Mouse (Mus musculus): ENCODE data around the gene BC030870.

- TF ChIP-seq POLR2A (IDR thresholded peaks at IDR 0.05; ENCODE audit: extremely low read depth, insufficient read depth, low read length) (no peak), CTCF (IDR thresholded peaks at IDR 0.05; ENCODE audit: extremely low read depth, insufficient read depth, low read length) (no peak)
Measured at GRCm38 (mm10) chr8:65065622-65066021, 63.7 kb downstream of the BC030870 start.

Measured in cortical plate, adult 2 months (tissue).